Mouse (Mus musculus): ENCODE measurements around the gene Entr1. TPM values are rescaled to one million over a fixed set of nuclear protein-coding genes. Genes with fewer than 3 reads are reported as not detected.

The Entr1 gene
- polyA plus RNA-seq (2012; rRNA removed), result 171 and 203 TPM in 2 replicates

DNA sequence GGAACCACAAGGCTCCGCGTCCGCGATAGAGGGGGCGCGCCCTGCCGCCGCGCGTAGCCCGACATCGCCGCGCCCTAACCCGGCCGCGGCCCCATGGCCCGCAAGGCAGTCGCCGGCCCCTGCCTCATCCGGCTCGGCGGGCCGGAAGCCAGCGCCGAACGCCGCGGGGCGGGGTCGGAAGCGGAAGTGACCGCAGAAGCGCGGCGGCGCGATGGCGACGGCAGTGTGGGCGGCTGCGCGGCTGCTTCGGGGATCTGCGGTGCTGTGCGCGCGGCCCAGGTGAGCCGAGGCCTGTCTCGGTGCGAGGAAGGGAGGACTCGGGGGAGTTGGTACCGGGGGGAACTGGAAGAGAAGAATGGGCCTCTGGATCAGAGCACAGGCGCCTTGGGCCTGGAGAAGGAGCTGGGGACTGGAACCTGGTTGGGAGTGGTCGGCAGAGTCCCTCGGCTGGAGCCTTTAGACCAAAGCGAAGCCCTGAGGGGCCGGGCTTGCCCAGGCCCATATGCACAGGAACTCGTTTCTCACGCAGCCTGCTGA is at the start of gene Entr1, which contains the start of gene Pmpca:
Gene Entr1 (minus strand): TSS at position 163 of the 537 bp plus-strand sequence.
Gene Pmpca (plus strand): TSS at position 186 of the 537 bp plus-strand sequence.

DNA sequence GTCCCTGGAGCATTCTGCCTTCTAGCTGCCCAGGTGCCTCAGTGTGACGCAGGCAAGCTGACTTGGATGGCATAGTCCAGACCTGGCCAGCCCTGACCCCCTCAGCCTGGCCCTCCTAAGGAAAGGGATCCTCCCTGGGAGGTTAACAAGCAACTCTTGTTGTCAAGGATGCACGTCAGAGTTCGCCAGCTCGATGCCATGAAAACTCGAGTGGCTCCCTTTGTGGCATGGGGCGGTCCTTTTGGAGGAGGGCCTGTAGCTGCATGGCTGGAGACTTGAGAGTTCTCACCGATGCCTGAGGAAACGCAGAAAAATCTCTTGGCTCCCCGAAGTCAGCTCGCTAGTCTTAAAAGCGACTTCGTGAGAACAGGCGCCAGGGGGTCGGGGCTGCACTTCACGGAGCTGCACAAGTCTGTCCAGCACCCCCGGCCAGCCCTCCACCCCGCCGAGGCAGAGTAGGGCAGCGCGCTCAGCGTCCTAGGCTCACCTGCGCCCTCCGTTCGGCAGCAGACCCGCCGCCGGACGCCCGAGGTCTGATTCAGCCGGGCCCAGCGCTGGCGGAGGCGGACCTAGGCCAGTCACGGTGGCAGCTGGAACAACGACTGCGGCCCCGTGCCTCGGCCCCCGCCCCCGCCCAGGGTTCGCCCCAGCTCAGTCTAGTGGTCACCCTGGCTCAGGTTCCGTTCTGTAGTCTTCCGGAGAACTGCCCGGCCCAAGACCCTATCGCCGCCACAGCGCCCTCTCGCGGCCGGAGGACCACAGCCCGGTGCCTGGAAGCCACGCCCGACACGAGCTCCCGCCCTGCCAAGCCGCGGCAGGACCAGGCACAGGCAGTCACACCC is 19.6 kb upstream of the Entr1 start, which contains the start of gene Inpp5e:
Gene Inpp5e (minus strand): TSS at position 689 of the 842 bp plus-strand sequence.

DNA sequence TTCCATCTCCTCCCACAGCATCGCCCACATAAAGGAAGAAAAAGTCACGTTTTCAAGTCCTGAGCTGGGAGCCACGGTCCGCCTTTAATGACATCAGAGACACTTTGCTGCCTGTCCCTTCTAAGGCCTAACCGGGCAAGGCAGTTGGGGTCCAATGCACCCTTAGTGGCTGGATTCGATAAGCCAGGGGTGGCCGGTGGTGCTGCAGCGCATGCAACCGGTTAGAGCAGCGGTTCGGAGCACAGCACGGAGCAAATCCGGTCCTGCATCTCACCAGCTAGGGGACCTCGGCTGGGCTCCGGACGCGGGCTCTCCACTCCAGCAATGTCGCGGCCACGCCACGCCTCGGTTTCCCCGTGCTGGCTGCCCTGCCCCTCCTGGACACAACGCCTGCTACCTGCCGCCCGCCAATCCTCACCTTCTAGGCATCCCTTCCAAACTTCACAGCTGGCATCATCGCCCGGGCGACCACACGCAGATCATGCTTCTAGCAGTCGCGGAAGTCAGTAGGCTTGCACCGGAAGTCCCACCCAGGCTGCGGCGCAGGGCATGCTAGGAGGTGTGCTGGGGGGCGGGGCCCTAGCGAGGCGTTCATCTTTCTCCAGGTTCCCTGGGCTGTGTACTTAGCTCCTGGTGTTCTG is 8.9 kb downstream of the Entr1 start, which contains the start of gene Snapc4:
Gene Snapc4 (minus strand): TSS at position 523 of the 641 bp plus-strand sequence.

DNA sequence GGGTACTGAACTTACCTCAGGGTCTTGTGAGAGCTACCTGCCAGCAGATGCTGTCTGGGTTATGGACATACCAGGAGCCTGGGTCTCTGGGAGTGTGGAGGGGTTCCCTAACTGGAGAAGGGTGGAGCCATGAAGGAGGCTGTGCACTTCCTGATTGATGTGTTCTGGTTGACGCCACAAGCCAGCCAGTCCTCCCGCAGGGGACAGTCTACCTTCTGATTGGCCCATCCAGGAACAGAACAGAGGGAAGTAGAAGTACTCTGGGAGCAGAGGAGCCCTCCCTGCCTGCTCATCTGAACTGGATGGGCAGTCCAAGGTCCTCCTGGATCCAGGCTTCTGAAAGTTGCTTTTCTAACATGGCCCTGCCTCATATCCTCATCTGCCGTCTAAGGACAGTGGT is 28.3 kb downstream of the Entr1 start, which contains the start of gene Card9:
Gene Card9 (minus strand): TSS at position 147 of the 400 bp plus-strand sequence.

DNA sequence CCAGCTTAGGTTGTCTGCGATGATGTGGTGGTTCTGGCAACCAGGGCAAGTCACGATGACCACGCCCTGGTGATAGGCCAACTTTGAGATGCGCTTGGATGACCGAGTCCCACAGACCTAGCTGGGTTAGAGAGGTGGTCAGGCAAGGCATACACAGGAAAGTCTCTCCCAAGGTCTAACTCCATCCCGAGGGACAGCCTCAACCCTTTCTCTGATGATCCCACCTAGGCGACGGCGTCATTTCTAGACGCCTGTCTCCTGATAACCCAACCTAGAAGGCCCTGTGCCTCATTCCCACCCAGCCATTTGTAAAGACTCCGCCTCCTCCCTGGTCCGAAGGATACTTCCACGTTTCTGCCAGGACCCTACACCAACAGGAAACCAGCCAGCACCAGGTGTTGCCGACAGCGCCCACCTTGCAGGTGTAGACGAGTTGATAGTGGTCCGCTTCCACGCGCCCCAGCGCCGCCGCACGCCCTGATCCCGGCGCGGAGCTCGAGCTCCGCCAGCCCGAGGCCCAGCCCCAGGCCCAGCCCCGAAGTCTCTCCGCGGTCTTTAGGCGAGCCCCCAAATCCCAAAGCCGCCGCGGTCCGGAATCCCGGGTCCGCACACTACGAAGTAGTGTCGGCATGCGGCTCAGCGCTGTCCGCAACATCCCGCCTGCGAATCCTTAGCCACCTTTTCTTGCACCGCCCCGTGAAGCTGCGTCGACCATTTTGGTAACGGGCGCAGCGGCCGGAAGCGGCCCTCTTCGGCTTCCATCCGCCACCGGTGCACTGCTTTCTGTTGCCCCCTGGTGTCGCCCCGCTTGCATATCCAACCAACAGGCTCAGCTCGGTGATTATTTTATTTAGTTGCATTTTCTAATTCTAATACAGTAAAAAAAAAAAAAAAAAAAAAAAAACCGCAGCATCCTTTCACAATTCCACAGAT is 37.5 kb downstream of the Entr1 start, which contains the start of gene Dnlz:
Gene Dnlz (minus strand): TSS at position 753 of the 933 bp plus-strand sequence.

Other genes starting within 250 kb of the Entr1 start
- gene Lhx3, start 181.0 kb downstream of the Entr1 start, polyA plus RNA-seq (2012; rRNA removed), result 1.7 and 5.5 TPM in 2 replicates
- 16.9 and 17.4 TPM in 2 replicates for gene Qsox2, start 151.8 kb downstream of the Entr1 start, polyA plus RNA-seq (2012; rRNA removed)
- gene Ccdc187, start 94.8 kb downstream of the Entr1 start, polyA plus RNA-seq (2012; rRNA removed), result 0.53 and 0.64 TPM in 2 replicates
- 90.4 and 91.8 TPM in 2 replicates for gene Gpsm1, start 73.8 kb downstream of the Entr1 start, polyA plus RNA-seq (2012; rRNA removed)
- gene Dnlz, start 37.2 kb downstream of the Entr1 start, polyA plus RNA-seq (2012; rRNA removed), result 29.9 and 41.4 TPM in 2 replicates
- 2.5 and 3.2 TPM in 2 replicates for gene Card9, start 28.4 kb downstream of the Entr1 start, polyA plus RNA-seq (2012; rRNA removed)
- gene Snapc4, start 8.7 kb downstream of the Entr1 start, polyA plus RNA-seq (2012; rRNA removed), result 38.3 and 45.5 TPM in 2 replicates
- gene Pmpca, start within 50 bp of the Entr1 start, polyA plus RNA-seq (2012; rRNA removed), result 113 and 121 TPM in 2 replicates
- gene Inpp5e, start 19.9 kb upstream of the Entr1 start, polyA plus RNA-seq (2012; rRNA removed), result 37.1 and 43.5 TPM in 2 replicates
- gene Sec16a, start 55.9 kb upstream of the Entr1 start, polyA plus RNA-seq (2012; rRNA removed), result 36.5 and 43.9 TPM in 2 replicates
- gene Notch1, start 127.3 kb upstream of the Entr1 start, polyA plus RNA-seq (2012; rRNA removed), result 38.0 and 39.8 TPM in 2 replicates
- gene Egfl7, start 190.7 kb upstream of the Entr1 start, polyA plus RNA-seq (2012; rRNA removed), result 105 and 158 TPM in 2 replicates
- gene Gm20532, start 197.3 kb upstream of the Entr1 start, polyA plus RNA-seq (2012; rRNA removed), result not detected in 2 replicates
- 5.7 and 11.7 TPM in 2 replicates for gene Agpat2, start 215.1 kb upstream of the Entr1 start, polyA plus RNA-seq (2012; rRNA removed)
- gene Fam69b, start 239.1 kb upstream of the Entr1 start, polyA plus RNA-seq (2012; rRNA removed), result 28.6 and 42.2 TPM in 2 replicates